Mouse (Mus musculus) neural tube, embryonic 13.5 days (tissue): ENCODE results near the gene Rai1. TPM values are rescaled to one million over a fixed set of nuclear protein-coding genes. Genes with fewer than 3 reads are reported as not detected.

Experiments
- ATAC-seq: fragments of 200-750 bp; cut with Nextera tagmentation; 2 replicates; pipeline ENCODE4 v1.8.0; 2017; ENCODE audit warnings: low read depth, mild to moderate bottlenecking, moderate TSS enrichment, moderate library complexity
- H3K27ac ChIP-seq: fragments of 300-500 bp; sonication (generic); replicated peaks from 2 replicates; pipeline ENCODE4 v1.5.1; 2015; ENCODE audit warnings: moderate library complexity, mild to moderate bottlenecking, inconsistent platforms
- H3K27me3 ChIP-seq: fragments of 300-500 bp; sonication (generic); 2 replicates; pipeline ENCODE4 v1.6.1; 2015; ENCODE audit warnings: mild to moderate bottlenecking, inconsistent platforms
- H3K36me3 ChIP-seq: fragments of 300-500 bp; sonication (generic); 2 replicates; pipeline ENCODE4 v1.6.1; 2015; ENCODE audit warnings: mild to moderate bottlenecking, inconsistent platforms
- H3K4me1 ChIP-seq: fragments of 300-500 bp; sonication (generic); replicated peaks from 2 replicates; pipeline ENCODE4 v1.6.1; 2015; ENCODE audit warnings: inconsistent platforms
- H3K4me2 ChIP-seq: fragments of 300-500 bp; sonication (generic); 2 replicates; pipeline ENCODE4 v1.6.1; 2015; ENCODE audit warnings: inconsistent platforms, mild to moderate bottlenecking, moderate library complexity
- H3K4me3 ChIP-seq: fragments of 300-500 bp; sonication (generic); 2 replicates; pipeline ENCODE4 v1.5.1; 2015; ENCODE audit warnings: mild to moderate bottlenecking, inconsistent platforms
- H3K9ac ChIP-seq: fragments of 300-500 bp; sonication (generic); 2 replicates; pipeline ENCODE4 v1.6.1; 2015; ENCODE audit warnings: moderate library complexity, mild to moderate bottlenecking, inconsistent platforms
- H3K9me3 ChIP-seq: fragments of 300-500 bp; sonication (generic); 2 replicates; pipeline ENCODE4 v1.6.1; 2016; ENCODE audit warnings: inconsistent platforms
- WGBS: fragments of 180-500 bp; shearing (Covaris S2); methylation state at CpG from one replicate; pipeline ENCODE4 v1.1.7; 2015; 5-methylcytosine and 5-hydroxymethylcytosine counted together
- polyA plus RNA-seq: library from polyadenylated mRNA; unstranded; fragments of >200 nt; fragmentation: Nextera tagmentation; extraction: Ambion mirVana; gene quantifications from 2 replicates; pipeline ENCODE4 v1.2.1, GENCODE M21; 2015

Gene Rai1
- polyA plus RNA-seq = 29.9 and 30.0 TPM in 2 replicates

- Histone ChIP-seq H3K4me2 (peak within 1 kb of the TSS; percentile 92), H3K27me3 (no peaks in the 10 kb centered on the region), H3K9ac (peak within 1 kb of the TSS; percentile 99), H3K9me3 (no peaks in the 10 kb centered on the region), H3K27ac (peak within 1 kb of the TSS; percentile 97), H3K4me1 (peaks cover 40% of the 10 kb centered on the region), H3K36me3 (no peaks in the 10 kb centered on the region), H3K4me3 (peak within 1 kb of the TSS; percentile 84)
- WGBS = under 1% methylated on average over 93 of the region's 105 CpGs
- ATAC-seq = peak; percentile 81
Observed at GRCm38 (mm10) chr11:60104810-60105592, at the start of gene Rai1. TSS of gene Rai1 (plus strand) at chr11:60105013.

GRCm38 (mm10) chr11:60056520-60056919, 48.3 kb upstream of the Rai1 start:
- no peak overlapping the region for H3K27ac ChIP-seq
- no peak overlapping the region for H3K9ac ChIP-seq
- no peaks in the 10 kb centered on the region for H3K36me3 ChIP-seq
- H3K27me3 ChIP-seq = no peaks in the 10 kb centered on the region; the same call in 1 of the 2 replicates
- no peak overlapping the region for H3K4me3 ChIP-seq
- no peaks in the 10 kb centered on the region for H3K4me1 ChIP-seq
- H3K9me3 ChIP-seq = no peaks in the 10 kb centered on the region
- ATAC-seq = no peak
- WGBS = 89% methylated on average over 6 of the region's 6 CpGs
- no peak overlapping the region for H3K4me2 ChIP-seq

GRCm38 (mm10) chr11:60057987-60058386, 46.8 kb upstream of the Rai1 start:
- Histone ChIP-seq H3K4me3 (no peak overlapping the region), H3K4me1 (no peaks in the 10 kb centered on the region), H3K9ac (no peak overlapping the region), H3K4me2 (no peak overlapping the region), H3K9me3 (no peaks in the 10 kb centered on the region), H3K27ac (no peak overlapping the region), H3K36me3 (no peaks in the 10 kb centered on the region), H3K27me3 (no peaks in the 10 kb centered on the region; the same call in 1 of the 2 replicates)
- no peak for ATAC-seq
- WGBS = 81% methylated on average over 2 of the region's 2 CpGs

GRCm38 (mm10) chr11:60058441-60058840, 46.4 kb upstream of the Rai1 start:
- Histone ChIP-seq H3K4me3 (no peak overlapping the region), H3K9ac (no peak overlapping the region), H3K4me2 (no peak overlapping the region), H3K36me3 (no peaks in the 10 kb centered on the region), H3K27me3 (no peaks in the 10 kb centered on the region), H3K9me3 (no peaks in the 10 kb centered on the region), H3K4me1 (no peaks in the 10 kb centered on the region), H3K27ac (no peak overlapping the region)
- ATAC-seq = no peak
- 85% methylated on average over 10 of the region's 10 CpGs for WGBS

GRCm38 (mm10) chr11:60060026-60060425, 44.8 kb upstream of the Rai1 start:
- H3K36me3 ChIP-seq = no peaks in the 10 kb centered on the region
- no peaks in the 10 kb centered on the region for H3K27me3 ChIP-seq
- H3K4me3 ChIP-seq = no peak overlapping the region
- ATAC-seq = no peak
- H3K9me3 ChIP-seq = no peaks in the 10 kb centered on the region
- H3K4me1 ChIP-seq = no peaks in the 10 kb centered on the region
- WGBS = 100% methylated on average over 2 of the region's 2 CpGs
- H3K27ac ChIP-seq = no peak overlapping the region
- H3K9ac ChIP-seq = no peak overlapping the region
- no peak overlapping the region for H3K4me2 ChIP-seq

- Histone ChIP-seq H3K4me2 (no peak overlapping the region), H3K27me3 (no peaks in the 10 kb centered on the region), H3K27ac (no peak overlapping the region), H3K4me3 (no peak overlapping the region), H3K36me3 (no peaks in the 10 kb centered on the region), H3K9me3 (no peaks in the 10 kb centered on the region), H3K9ac (no peak overlapping the region), H3K4me1 (no peaks in the 10 kb centered on the region)
- no peak for ATAC-seq
- WGBS = 84% methylated on average over 4 of the region's 4 CpGs
Observed at GRCm38 (mm10) chr11:60061504-60062006, 43.3 kb upstream of the Rai1 start.

- H3K4me3 ChIP-seq = no peak overlapping the region
- H3K27ac ChIP-seq = no peak overlapping the region
- no peak overlapping the region for H3K4me2 ChIP-seq
- no peaks in the 10 kb centered on the region for H3K9me3 ChIP-seq
- no peaks in the 10 kb centered on the region for H3K4me1 ChIP-seq
- H3K27me3 ChIP-seq = no peaks in the 10 kb centered on the region
- ATAC-seq = no peak
- no peak overlapping the region for H3K9ac ChIP-seq
- H3K36me3 ChIP-seq = no peaks in the 10 kb centered on the region
- WGBS = 73% methylated on average over 1 of the region's 1 CpGs
Observed at GRCm38 (mm10) chr11:60065267-60065666, 39.5 kb upstream of the Rai1 start.

GRCm38 (mm10) chr11:60067646-60068045, 37.2 kb upstream of the Rai1 start:
- H3K36me3 ChIP-seq = no peaks in the 10 kb centered on the region
- H3K4me2 ChIP-seq = no peak overlapping the region
- H3K27ac ChIP-seq = no peak overlapping the region
- no peak overlapping the region for H3K4me3 ChIP-seq
- ATAC-seq = no peak
- H3K27me3 ChIP-seq = no peaks in the 10 kb centered on the region
- H3K4me1 ChIP-seq = 0 out of 2 replicates have a peak, but pooled peaks cover 4% of the 10 kb centered on the region
- no peaks in the 10 kb centered on the region for H3K9me3 ChIP-seq
- 93% methylated on average over 4 of the region's 4 CpGs for WGBS
- H3K9ac ChIP-seq = no peak overlapping the region

GRCm38 (mm10) chr11:60068631-60069030, 36.2 kb upstream of the Rai1 start:
- H3K36me3 ChIP-seq = no peaks in the 10 kb centered on the region
- H3K4me2 ChIP-seq = no peak overlapping the region
- H3K4me1 ChIP-seq = 0 out of 2 replicates have a peak, but pooled peaks cover 4% of the 10 kb centered on the region
- no peak overlapping the region for H3K9ac ChIP-seq
- no peaks in the 10 kb centered on the region for H3K9me3 ChIP-seq
- H3K27me3 ChIP-seq = no peaks in the 10 kb centered on the region
- no peak for ATAC-seq
- H3K4me3 ChIP-seq = no peak overlapping the region
- H3K27ac ChIP-seq = no peak overlapping the region

GRCm38 (mm10) chr11:60070599-60070998, 34.2 kb upstream of the Rai1 start:
- peak; percentile 43; the same call in 1 of the 2 replicates for ATAC-seq

GRCm38 (mm10) chr11:60071221-60071620, 33.6 kb upstream of the Rai1 start:
- no peak overlapping the region for H3K9ac ChIP-seq
- H3K27ac ChIP-seq = no peak overlapping the region
- H3K9me3 ChIP-seq = no peaks in the 10 kb centered on the region
- WGBS = 86% methylated on average over 6 of the region's 6 CpGs
- H3K4me3 ChIP-seq = no peak overlapping the region
- 0 out of 2 replicates have a peak, but pooled peaks cover 4% of the 10 kb centered on the region for H3K4me1 ChIP-seq
- H3K4me2 ChIP-seq = no peak overlapping the region
- no peak for ATAC-seq
- no peaks in the 10 kb centered on the region for H3K36me3 ChIP-seq
- H3K27me3 ChIP-seq = no peaks in the 10 kb centered on the region

More at GRCm38 (mm10) chr11:60070599-60070998, 34.2 kb upstream of the Rai1 start:
- H3K27me3 ChIP-seq = no peaks in the 10 kb centered on the region
- H3K4me3 ChIP-seq = no peak overlapping the region
- H3K9me3 ChIP-seq = no peaks in the 10 kb centered on the region
- no peak overlapping the region for H3K4me2 ChIP-seq
- no peaks in the 10 kb centered on the region for H3K36me3 ChIP-seq
- 40% methylated on average over 8 of the region's 8 CpGs for WGBS
- H3K27ac ChIP-seq = no peak overlapping the region
- H3K9ac ChIP-seq = no peak overlapping the region
- 0 out of 2 replicates have a peak, but pooled peaks cover 4% of the 10 kb centered on the region for H3K4me1 ChIP-seq

- Histone ChIP-seq H3K27ac (no peak overlapping the region), H3K9me3 (no peaks in the 10 kb centered on the region), H3K9ac (no peak overlapping the region), H3K4me3 (no peak overlapping the region), H3K36me3 (no peaks in the 10 kb centered on the region), H3K4me1 (0 out of 2 replicates have a peak, but pooled peaks cover 4% of the 10 kb centered on the region), H3K27me3 (no peaks in the 10 kb centered on the region), H3K4me2 (no peak overlapping the region)
- ATAC-seq = no peak
Observed at GRCm38 (mm10) chr11:60073121-60073520, 31.7 kb upstream of the Rai1 start.
